7 mouse cellular contexts compared by ENCODE assay signal in genomic region chr11:23254548-23254947, GRCm38 (mm10). TPM values are rescaled to one million over a fixed set of nuclear protein-coding genes. Genes with fewer than 3 reads are reported as not detected.
DNase-seq lines count a peak whose midpoint lies in the region; ATAC-seq and TF ChIP-seq lines count a peak whose summit lies in the region.

No protein-coding gene starts in this region.

- DNase-seq in lung, postnatal 0 days (ENCODE audit: low spot score): peak; percentile 12
- DNase-seq in lung, postnatal 4 days: no peak
- no peak for DNase-seq in forebrain, embryonic 10.5 days (ENCODE audit: extremely low spot score, low spot score)
- no peak for DNase-seq in right cerebral cortex, adult 18-20 months
- no peak for DNase-seq in right cerebral cortex, postnatal 10 days (ENCODE audit: low spot score in 2 of 2)

- no peaks in the 10 kb centered on the region for H3K36me3 ChIP-seq in lung, postnatal 0 days (ENCODE audit: insufficient read depth, low read length)
- peaks cover 13% of the 10 kb centered on the region for H3K36me3 ChIP-seq in forebrain, embryonic 10.5 days (replicated peaks)
- no peaks in the 10 kb centered on the region for H3K36me3 ChIP-seq in limb, embryonic 13.5 days
- no peaks in the 10 kb centered on the region for H3K36me3 ChIP-seq in stomach, embryonic 14.5 days (ENCODE audit: control insufficient read depth, insufficient read depth, low read length)

- peak overlapping the region; percentile 70 for H3K4me2 ChIP-seq in lung, postnatal 0 days (replicated peaks; ENCODE audit: low read depth, low read length)
- peak overlapping the region; percentile 63 for H3K4me2 ChIP-seq in limb, embryonic 13.5 days (replicated peaks)
- peak overlapping the region; percentile 48 for H3K4me2 ChIP-seq in stomach, embryonic 14.5 days (replicated peaks; ENCODE audit: low read depth, low read length)

- H3K27ac ChIP-seq in lung, postnatal 0 days (ENCODE audit: low read length): peak overlapping the region; percentile 94
- H3K27ac ChIP-seq in forebrain, embryonic 10.5 days: peak overlapping the region; percentile 100
- H3K27ac ChIP-seq in limb, embryonic 13.5 days: peak overlapping the region; percentile 91
- peak overlapping the region; percentile 85 for H3K27ac ChIP-seq in stomach, embryonic 14.5 days (ENCODE audit: low read length)

- ATAC-seq in lung, postnatal 0 days: no peak
- ATAC-seq in limb, embryonic 13.5 days (ENCODE audit: low FRiP score, low read depth): no peak
- ATAC-seq in stomach, embryonic 14.5 days (ENCODE audit: insufficient number of reproducible peaks, insufficient read depth, low FRiP score, low read depth): no peak

- no peak for TF ChIP-seq CTCF in lung, postnatal 0 days (IDR thresholded peaks at IDR 0.05)

- no peak overlapping the region for H3K9ac ChIP-seq in lung, postnatal 0 days (replicated peaks; ENCODE audit: low read depth)
- peak overlapping the region; percentile 84 for H3K9ac ChIP-seq in limb, embryonic 13.5 days
- peak overlapping the region; percentile 65 for H3K9ac ChIP-seq in stomach, embryonic 14.5 days (replicated peaks; ENCODE audit: low read depth, low read length)

- WGBS in lung, postnatal 0 days: 73% methylated on average over 4 of the region's 4 CpGs
- 91% methylated on average over 4 of the region's 4 CpGs for WGBS in forebrain, embryonic 10.5 days
- 89% methylated on average over 4 of the region's 4 CpGs for WGBS in limb, embryonic 13.5 days
- 85% methylated on average over 4 of the region's 4 CpGs for WGBS in stomach, embryonic 14.5 days

- H3K9me3 ChIP-seq in lung, postnatal 0 days (ENCODE audit: low read length): no peaks in the 10 kb centered on the region
- no peaks in the 10 kb centered on the region for H3K9me3 ChIP-seq in forebrain, embryonic 10.5 days
- no peaks in the 10 kb centered on the region for H3K9me3 ChIP-seq in limb, embryonic 13.5 days
- no peaks in the 10 kb centered on the region for H3K9me3 ChIP-seq in stomach, embryonic 14.5 days (ENCODE audit: control insufficient read depth, low read depth, low read length)

- H3K4me3 ChIP-seq in lung, postnatal 0 days (ENCODE audit: low read depth, low read length): peak overlapping the region; percentile 53; the same call in 1 of the 2 replicates
- H3K4me3 ChIP-seq in forebrain, embryonic 10.5 days: peak overlapping the region; percentile 84
- H3K4me3 ChIP-seq in limb, embryonic 13.5 days: peak overlapping the region; percentile 67
- peak overlapping the region; percentile 99 for H3K4me3 ChIP-seq in stomach, embryonic 14.5 days (ENCODE audit: low read depth, low read length)

- TF ChIP-seq EP300 in lung, postnatal 0 days (IDR thresholded peaks at IDR 0.05): no peak

- no peaks in the 10 kb centered on the region for H3K27me3 ChIP-seq in lung, postnatal 0 days (replicated peaks; ENCODE audit: insufficient read depth, low read length)
- H3K27me3 ChIP-seq in forebrain, embryonic 10.5 days (ENCODE audit: poor library complexity, severe bottlenecking): no peaks in the 10 kb centered on the region
- no peaks in the 10 kb centered on the region for H3K27me3 ChIP-seq in limb, embryonic 13.5 days
- no peaks in the 10 kb centered on the region for H3K27me3 ChIP-seq in stomach, embryonic 14.5 days (ENCODE audit: control insufficient read depth, insufficient read depth, low read length)

- peaks cover 3% of the 10 kb centered on the region; the same call in 1 of the 2 replicates for H3K4me1 ChIP-seq in lung, postnatal 0 days (ENCODE audit: insufficient read depth, low read depth, low read length)
- peaks cover 27% of the 10 kb centered on the region for H3K4me1 ChIP-seq in forebrain, embryonic 10.5 days
- H3K4me1 ChIP-seq in limb, embryonic 13.5 days: peaks cover 14% of the 10 kb centered on the region
- peaks cover 15% of the 10 kb centered on the region; the same call in 1 of the 2 replicates for H3K4me1 ChIP-seq in stomach, embryonic 14.5 days (ENCODE audit: control insufficient read depth, insufficient read depth, low read length)

RNA-seq across cellular contexts. Expression of gene Xpo1, which starts 1.3 kb away (rescaled TPM):
- 17.3 and 21.8 TPM in 2 replicates for polyA plus RNA-seq in lung, postnatal 0 days (2015; fragmentation: Nextera tagmentation; extraction: Ambion mirVana)
- polyA plus RNA-seq in forebrain, embryonic 10.5 days (2016; fragmentation: Nextera tagmentation; extraction: Ambion mirVana): 135 and 146 TPM in 2 replicates
- 102 and 116 TPM in 2 replicates for polyA plus RNA-seq in limb, embryonic 13.5 days (2015; fragmentation: Nextera tagmentation; extraction: Ambion mirVana)
- polyA plus RNA-seq in stomach, embryonic 14.5 days (2014; fragmentation: Nextera tagmentation; extraction: Ambion mirVana): 118 and 125 TPM in 2 replicates

RNA-seq across cellular contexts. Expression of gene Usp34, which starts 52.1 kb away (rescaled TPM):
- polyA plus RNA-seq in lung, postnatal 0 days (2015; fragmentation: Nextera tagmentation; extraction: Ambion mirVana): 15.3 and 22.0 TPM in 2 replicates
- polyA plus RNA-seq in forebrain, embryonic 10.5 days (2016; fragmentation: Nextera tagmentation; extraction: Ambion mirVana): 21.7 and 26.1 TPM in 2 replicates
- 30.6 and 30.7 TPM in 2 replicates for polyA plus RNA-seq in limb, embryonic 13.5 days (2015; fragmentation: Nextera tagmentation; extraction: Ambion mirVana)
- polyA plus RNA-seq in stomach, embryonic 14.5 days (2014; fragmentation: Nextera tagmentation; extraction: Ambion mirVana): 44.6 and 46.2 TPM in 2 replicates
